Mouse (Mus musculus) kidney, embryonic 16.5 days (tissue): Measurements from ENCODE around the gene Gm15446. TPM values are rescaled to one million over a fixed set of nuclear protein-coding genes. Genes with fewer than 3 reads are reported as not detected.
"Not testable (repeated sequence)": the region's sequence is repeated elsewhere in the genome, so short reads cannot be mapped to it uniquely, and the experiment has no call there.

Experiments used
- ATAC-seq: fragments of 200-750 bp; cut with Nextera tagmentation; 2 replicates; pipeline ENCODE4 v1.8.0; 2017; ENCODE audit warnings: moderate TSS enrichment; ENCODE audit not compliant: low FRiP score, low TSS enrichment
- H3K27ac ChIP-seq: fragments of 300-500 bp; sonication (generic); 2 replicates; pipeline ENCODE4 v1.5.1; 2014; ENCODE audit warnings: low read length
- H3K27me3 ChIP-seq: fragments of 300-500 bp; sonication (generic); 2 replicates; pipeline ENCODE4 v1.6.1; 2014; ENCODE audit warnings: low read length, control low read depth, mixed read lengths; ENCODE audit not compliant: insufficient read depth
- H3K36me3 ChIP-seq: fragments of 300-500 bp; sonication (generic); 2 replicates; pipeline ENCODE4 v1.6.1; 2014; ENCODE audit warnings: low read length, control low read depth, mixed read lengths; ENCODE audit not compliant: insufficient read depth
- H3K4me1 ChIP-seq: fragments of 300-500 bp; sonication (generic); 2 replicates; pipeline ENCODE4 v1.6.1; 2014; ENCODE audit warnings: low read length, control low read depth, mixed read lengths; ENCODE audit not compliant: insufficient read depth
- H3K4me2 ChIP-seq: fragments of 300-500 bp; sonication (generic); replicated peaks from 2 replicates; pipeline ENCODE4 v1.6.1; 2014; ENCODE audit warnings: low read depth, low read length
- H3K4me3 ChIP-seq: fragments of 300-500 bp; sonication (generic); 2 replicates; pipeline ENCODE4 v1.5.1; 2014; ENCODE audit warnings: mild to moderate bottlenecking, low read length
- H3K9ac ChIP-seq: fragments of 300-500 bp; sonication (generic); replicated peaks from 2 replicates; pipeline ENCODE4 v1.6.1; 2014; ENCODE audit warnings: low read length
- H3K9me3 ChIP-seq: fragments of 300-500 bp; sonication (generic); 2 replicates; pipeline ENCODE4 v1.6.1; 2016; ENCODE audit warnings: low read length, control low read depth
- WGBS: fragments of 180-500 bp; shearing (Covaris S2); extraction: QIAGEN DNeasy Blood & Tissue Kit; methylation state at CpG from one replicate; pipeline ENCODE4 v1.1.7; 2014; 5-methylcytosine and 5-hydroxymethylcytosine counted together
- polyA plus RNA-seq: library from polyadenylated mRNA; unstranded; fragments of >200 nt; fragmentation: Nextera tagmentation; extraction: Ambion mirVana; gene quantifications from 2 replicates; pipeline ENCODE4 v1.2.1, GENCODE M21; 2015

Gene Gm15446
- 0.72 and 0.76 TPM in 2 replicates for polyA plus RNA-seq

DNA sequence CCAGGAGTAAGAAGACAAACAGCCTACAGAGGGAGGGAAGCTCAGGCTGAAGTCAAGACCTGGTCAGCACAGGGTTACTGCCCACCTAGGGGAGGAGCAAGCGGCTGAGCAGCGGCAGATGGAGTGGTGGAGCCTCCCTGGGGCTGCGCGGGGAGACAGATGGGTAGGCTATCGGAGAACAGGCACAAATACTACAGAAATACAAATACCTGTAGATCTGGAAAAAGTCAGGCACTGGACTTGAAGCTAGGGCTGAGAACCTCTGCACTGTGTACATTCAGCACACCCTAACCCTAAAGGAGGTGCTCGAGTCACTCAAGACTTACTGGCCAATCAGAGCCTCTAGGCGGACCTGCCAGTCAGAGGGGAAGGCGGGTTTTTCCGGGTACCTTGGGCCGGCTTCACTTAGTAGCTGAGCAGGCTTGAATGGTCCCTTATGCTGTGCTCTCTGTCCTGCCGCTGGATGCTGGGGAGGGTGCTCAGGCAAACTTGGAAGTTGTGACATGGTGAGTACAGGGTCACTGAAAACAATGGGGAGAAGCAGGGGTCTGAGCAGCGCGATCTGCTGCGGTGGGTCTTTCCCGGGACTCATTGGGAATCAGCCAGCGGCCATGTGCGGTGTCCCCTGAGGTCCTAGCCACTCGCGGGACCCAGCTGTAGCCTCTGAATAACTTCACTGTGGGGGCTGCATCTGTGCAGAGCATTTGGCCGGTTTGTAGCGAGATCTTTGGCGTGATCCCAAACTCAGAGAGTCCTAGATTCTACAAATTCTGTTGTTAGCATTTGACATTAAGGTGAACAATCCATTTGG, at the start of gene Gm15446:
TSS of gene Gm15446 (plus strand) at position 140 of the 811 bp plus-strand sequence.
- not testable (repeated sequence) for H3K9me3 ChIP-seq

DNA sequence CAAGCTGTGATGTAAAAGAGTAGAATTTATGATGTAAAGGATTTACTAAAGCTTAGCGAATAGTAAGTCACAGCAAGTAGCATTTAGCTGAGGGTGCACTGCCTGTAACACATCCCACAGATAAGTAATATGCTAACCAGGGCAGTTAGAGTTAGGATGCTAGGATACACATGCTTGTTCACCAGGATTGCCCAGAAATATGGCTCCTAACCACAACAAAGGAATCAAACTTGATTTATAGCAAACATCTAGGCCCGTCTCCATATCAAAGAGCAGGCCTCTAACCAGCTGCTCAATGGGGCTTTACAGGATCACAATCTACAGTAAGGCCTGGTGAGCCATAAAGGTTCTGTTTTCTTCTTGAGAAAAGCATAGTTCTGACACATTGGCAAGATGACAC, 929 bp downstream of the Gm15446 start:
- peak overlapping the region; percentile 60 for H3K4me3 ChIP-seq
- WGBS: 2% methylated on average over 2 of the region's 2 CpGs
- peak overlapping the region; percentile 53 for H3K4me2 ChIP-seq
- not testable (repeated sequence) for H3K36me3 ChIP-seq, H3K4me1 ChIP-seq, H3K27me3 ChIP-seq, ATAC-seq, H3K9me3 ChIP-seq
- 0 out of 2 replicates have a peak overlapping the region, but pooled peaks have one; percentile 34 for H3K27ac ChIP-seq
- H3K9ac ChIP-seq: peak overlapping the region; percentile 51; the same call in 1 of the 2 replicates

More for the DNA sequence above, at the start of gene Gm15446:
- H3K4me1 ChIP-seq, H3K36me3 ChIP-seq, H3K27me3 ChIP-seq: not testable (repeated sequence)
- H3K9ac ChIP-seq: peak within 1 kb of the TSS; percentile 56
- ATAC-seq: peak; percentile 100
- H3K4me2 ChIP-seq: peak within 1 kb of the TSS; percentile 53
- H3K27ac ChIP-seq: peak within 1 kb of the TSS; percentile 34; the same call in 1 of the 2 replicates
- peak within 1 kb of the TSS; percentile 60 for H3K4me3 ChIP-seq
- under 1% methylated on average over 22 of the region's 22 CpGs for WGBS

- Histone ChIP-seq H3K9ac (no peak overlapping the region), H3K4me3 (no peak overlapping the region), H3K4me1 (peaks cover 6% of the 10 kb centered on the region), H3K36me3 (no peaks in the 10 kb centered on the region), H3K27ac (no peak overlapping the region), H3K9me3 (no peaks in the 10 kb centered on the region), H3K4me2 (no peak overlapping the region), H3K27me3 (no peaks in the 10 kb centered on the region)
- no peak for ATAC-seq
Observed at GRCm38 (mm10) chr5:109924936-109925335, 1.7 kb downstream of the Gm15446 start.

GRCm38 (mm10) chr5:109950281-109950680, 27.1 kb downstream of the Gm15446 start:
- H3K4me2 ChIP-seq: no peak overlapping the region
- no peaks in the 10 kb centered on the region for H3K4me1 ChIP-seq
- no peaks in the 10 kb centered on the region for H3K27me3 ChIP-seq
- WGBS: no CpG with 5 or more reads among the region's 1 CpGs
- no peaks in the 10 kb centered on the region for H3K36me3 ChIP-seq
- H3K9me3 ChIP-seq: no peaks in the 10 kb centered on the region
- H3K27ac ChIP-seq: no peak overlapping the region
- no peak overlapping the region for H3K4me3 ChIP-seq
- no peak for ATAC-seq
- H3K9ac ChIP-seq: no peak overlapping the region

- H3K27ac ChIP-seq, ATAC-seq, H3K4me1 ChIP-seq, H3K36me3 ChIP-seq, H3K9me3 ChIP-seq, H3K4me2 ChIP-seq, H3K4me3 ChIP-seq, H3K27me3 ChIP-seq, H3K9ac ChIP-seq: not testable (repeated sequence)
- WGBS: no CpG with 5 or more reads among the region's 2 CpGs
Observed at GRCm38 (mm10) chr5:109980743-109981142, 57.5 kb downstream of the Gm15446 start.

Other genes starting within 250 kb of the Gm15446 start
- 3.5 and 3.6 TPM in 2 replicates for gene 5430403G16Rik, start 232.4 kb upstream of the Gm15446 start, polyA plus RNA-seq
- 12.5 and 12.8 TPM in 2 replicates for gene 4930522L14Rik, start 171.5 kb upstream of the Gm15446 start, polyA plus RNA-seq
- gene Zfp932, start 73.1 kb downstream of the Gm15446 start, polyA plus RNA-seq: 19.8 and 24.0 TPM in 2 replicates
- 4.2 and 6.9 TPM in 2 replicates for gene Gm17655, start 149.1 kb downstream of the Gm15446 start, polyA plus RNA-seq
- gene Gm35315, start 171.0 kb downstream of the Gm15446 start, polyA plus RNA-seq: 1.6 and 1.7 TPM in 2 replicates
- gene Plcxd1, start 176.6 kb downstream of the Gm15446 start, polyA plus RNA-seq: 2.3 and 2.6 TPM in 2 replicates
- 36.4 and 39.2 TPM in 2 replicates for gene Gtpbp6, start 184.8 kb downstream of the Gm15446 start, polyA plus RNA-seq
- 4.5 and 6.0 TPM in 2 replicates for gene Zfp605, start 186.7 kb downstream of the Gm15446 start, polyA plus RNA-seq
- gene Chfr, start 212.4 kb downstream of the Gm15446 start, polyA plus RNA-seq: 39.4 and 42.8 TPM in 2 replicates